Mouse (Mus musculus): Measurements from ENCODE around the gene Bcas3.

- TF ChIP-seq CTCF (IDR thresholded peaks at IDR 0.05; ENCODE audit: low read depth, low read length) = no peak
- TF ChIP-seq POLR2A (IDR thresholded peaks at IDR 0.05; ENCODE audit: borderline replicate concordance, low read depth, low read length) = no peak
Observed at GRCm38 (mm10) chr11:85791212-85791611, 438.2 kb downstream of the Bcas3 start.
